Mouse (Mus musculus) megakaryocyte-erythroid progenitor cell, adult 5-6 weeks (primary cell): Measurements from ENCODE around the gene Wnt8b. TPM values are rescaled to one million over a fixed set of nuclear protein-coding genes. Genes with fewer than 3 reads are reported as not detected.

Source experiments
- ATAC-seq: replicated peaks from 2 replicates; pipeline ENCODE4 v1.8.0; 2016; ENCODE audit warnings: mild to moderate bottlenecking, inconsistent platforms; ENCODE audit not compliant: severe bottlenecking, poor library complexity, low FRiP score, low TSS enrichment
- total RNA-seq, 2 experiments: library from RNA; stranded (forward) in 1 of 2; stranded (reverse) in 1 of 2; fragments of 200-1000, 215-1000 nt in 1 of 2; fragments of >200 nt in 1 of 2; fragmentation: Nextera tagmentation in 1 of 2; gene quantifications; 2 replicates each; pipeline ENCODE4 v1.2.3; 2014 to 2017

Wnt8b gene
- total RNA-seq, 2 experiments from 2014 or later, result not detected

DNA sequence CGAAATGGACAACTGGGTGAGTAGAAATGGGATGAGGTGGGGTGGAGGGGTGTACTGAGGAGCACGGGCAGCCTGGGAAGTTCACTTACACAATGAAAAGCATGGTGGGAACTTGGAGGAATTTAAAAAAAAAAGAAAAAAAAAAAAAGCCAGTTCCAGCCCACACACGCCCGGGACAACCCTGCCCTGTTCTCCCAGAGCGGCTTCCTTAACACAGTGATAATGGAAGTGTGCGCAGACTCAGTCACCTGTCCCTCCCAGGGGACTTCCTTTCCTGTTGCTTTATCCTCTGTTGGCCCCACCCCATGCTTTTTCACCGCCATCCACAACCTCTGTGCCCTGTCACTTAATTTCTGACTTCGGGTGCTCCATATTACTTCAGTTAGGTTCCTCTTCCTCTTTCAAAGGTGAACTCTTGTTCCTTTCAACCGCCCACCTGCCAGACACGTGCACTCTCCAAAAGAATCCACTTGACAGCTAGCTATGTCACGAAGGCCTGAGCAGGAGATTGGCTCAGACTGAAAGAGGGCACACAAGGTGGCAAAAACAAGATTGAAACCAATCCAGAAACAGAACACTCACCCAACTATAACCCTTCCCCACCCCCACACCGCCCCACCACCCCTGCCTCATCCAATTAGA, 17.4 kb downstream of the Wnt8b start:
- no peak for ATAC-seq

- ATAC-seq, result no peak
Measured at GRCm38 (mm10) chr19:44511451-44512231, 18.4 kb downstream of the Wnt8b start.

- ATAC-seq, result no peak
Measured at GRCm38 (mm10) chr19:44512601-44513000, 19.3 kb downstream of the Wnt8b start.

DNA sequence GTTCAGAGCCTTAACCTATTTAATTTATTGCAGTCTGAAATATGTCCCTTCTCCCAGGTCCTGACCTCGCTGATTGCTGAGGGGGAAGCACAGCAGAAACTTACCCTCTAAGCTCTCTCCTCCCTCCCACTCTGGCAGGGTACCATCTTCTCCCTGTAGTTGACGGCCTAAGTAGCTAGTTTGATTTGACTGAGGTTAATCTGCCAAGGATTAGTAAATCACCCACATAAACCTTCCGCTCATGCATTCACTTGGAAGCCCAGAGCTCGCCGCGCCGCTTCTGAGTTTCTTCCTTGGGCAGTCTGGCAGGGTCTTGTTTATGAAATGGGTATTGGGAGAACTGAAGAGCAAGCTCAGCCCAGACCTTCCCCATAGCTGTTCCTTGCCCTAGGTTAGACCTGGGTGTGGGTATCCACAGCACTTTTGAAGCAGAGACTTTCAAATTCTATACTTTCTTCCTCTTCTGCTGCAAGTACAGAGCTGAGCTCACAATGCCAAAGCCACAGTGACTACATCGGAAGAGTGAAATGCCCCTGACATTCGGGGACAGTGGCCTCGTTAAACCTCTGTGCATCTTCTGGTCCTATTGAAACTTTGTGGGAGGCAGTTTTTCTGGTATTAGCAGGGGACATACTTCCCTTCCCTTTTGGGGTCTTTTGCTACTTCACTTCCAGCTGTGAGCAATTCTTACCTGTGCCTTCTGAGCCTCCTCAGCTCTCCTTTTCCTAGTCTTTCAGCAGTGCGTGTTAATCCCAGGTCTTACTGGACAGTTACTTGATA, 20.0 kb downstream of the Wnt8b start:
- ATAC-seq, result no peak

DNA sequence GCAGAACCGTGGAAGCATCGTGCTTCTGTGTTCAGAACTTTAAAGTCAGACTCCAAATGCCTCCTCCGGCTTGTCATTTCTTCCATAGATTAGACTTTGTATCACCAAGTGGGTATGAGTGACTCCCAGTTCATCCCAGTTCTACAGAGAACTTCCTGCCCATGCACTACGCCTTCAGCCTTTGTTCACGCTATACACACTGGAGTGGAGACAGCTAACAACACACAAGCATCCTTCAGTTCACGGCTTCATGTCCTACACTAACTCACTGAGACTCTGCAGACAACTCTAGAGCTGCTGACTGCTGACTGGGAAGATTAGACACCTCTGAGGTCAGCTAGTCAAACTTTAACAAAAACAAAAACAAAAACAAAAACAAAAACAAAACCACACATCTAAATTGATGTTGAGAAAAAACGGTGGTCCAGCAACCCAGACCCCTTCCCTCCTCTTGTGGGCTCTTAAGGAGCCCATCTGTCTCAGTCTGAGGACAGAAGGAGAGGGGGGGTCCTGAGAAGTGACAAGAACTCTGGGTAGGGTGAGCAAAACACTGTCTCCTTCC, 20.7 kb downstream of the Wnt8b start:
- no peak for ATAC-seq

DNA sequence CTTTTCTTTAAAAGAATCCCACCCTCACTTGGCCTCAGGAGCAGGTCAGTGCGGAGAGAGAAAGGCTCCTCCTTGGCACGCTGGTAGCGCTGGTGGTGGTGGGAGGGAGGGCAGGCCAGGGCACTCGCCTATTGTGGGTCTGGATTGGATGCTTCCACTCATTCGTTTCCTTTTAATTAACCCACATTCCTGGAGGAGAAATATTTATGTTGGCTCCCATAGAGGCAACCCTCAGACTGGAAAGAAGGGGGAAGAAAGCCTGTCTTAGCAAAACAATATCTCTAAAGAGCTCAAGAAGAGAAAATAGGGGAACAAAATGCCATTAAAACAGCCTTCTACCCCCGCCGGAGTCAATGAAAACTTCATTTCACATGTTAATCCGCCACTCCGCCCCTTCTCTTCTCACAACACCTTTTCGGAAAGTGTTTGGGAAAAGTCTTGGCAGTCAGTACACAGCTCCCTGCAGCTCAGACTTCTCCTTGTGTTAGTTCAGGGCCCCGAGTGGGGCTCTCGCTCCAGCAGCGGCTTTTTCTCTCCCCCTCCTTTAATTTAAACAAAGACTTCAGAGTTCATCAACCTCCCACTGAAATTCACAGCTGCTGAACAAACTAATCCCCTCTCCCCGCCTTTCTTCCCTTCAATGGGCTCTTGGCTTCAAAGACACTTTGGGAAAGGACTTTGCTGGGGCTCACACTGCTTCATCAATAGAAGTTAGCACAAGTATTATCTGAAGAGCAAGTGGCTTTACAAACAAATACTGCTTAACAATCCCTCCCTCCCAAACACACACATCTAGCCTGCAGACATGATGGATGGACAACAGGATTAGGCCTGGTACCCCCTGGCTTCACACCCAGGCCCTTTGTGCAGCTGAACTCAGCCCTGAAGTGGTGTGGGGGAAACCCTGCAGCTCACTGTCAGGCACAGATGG, 21.5 kb downstream of the Wnt8b start:
- ATAC-seq, result no peak

DNA sequence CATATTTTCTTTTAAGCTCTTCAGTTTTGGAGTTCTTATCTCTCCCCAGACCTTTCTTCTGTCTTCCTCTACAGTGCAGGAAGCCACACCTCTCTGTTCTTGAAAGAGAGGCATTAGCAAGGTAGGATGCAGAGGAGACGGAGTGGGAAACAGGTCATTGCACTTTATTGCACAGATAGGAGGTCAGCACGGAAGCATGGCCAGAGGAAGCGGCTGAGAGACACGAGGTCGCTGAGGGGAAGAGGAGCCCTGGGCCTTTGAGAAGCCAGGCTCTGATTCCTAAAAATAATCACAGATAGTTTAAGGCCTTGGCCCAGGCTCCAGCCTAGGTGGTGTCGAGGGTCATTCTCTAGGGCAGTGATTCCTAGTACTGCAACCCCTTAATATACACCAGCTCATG, 22.5 kb downstream of the Wnt8b start:
- no peak for ATAC-seq

- ATAC-seq, result no peak
Measured at GRCm38 (mm10) chr19:44517996-44518768, 24.9 kb downstream of the Wnt8b start.

DNA sequence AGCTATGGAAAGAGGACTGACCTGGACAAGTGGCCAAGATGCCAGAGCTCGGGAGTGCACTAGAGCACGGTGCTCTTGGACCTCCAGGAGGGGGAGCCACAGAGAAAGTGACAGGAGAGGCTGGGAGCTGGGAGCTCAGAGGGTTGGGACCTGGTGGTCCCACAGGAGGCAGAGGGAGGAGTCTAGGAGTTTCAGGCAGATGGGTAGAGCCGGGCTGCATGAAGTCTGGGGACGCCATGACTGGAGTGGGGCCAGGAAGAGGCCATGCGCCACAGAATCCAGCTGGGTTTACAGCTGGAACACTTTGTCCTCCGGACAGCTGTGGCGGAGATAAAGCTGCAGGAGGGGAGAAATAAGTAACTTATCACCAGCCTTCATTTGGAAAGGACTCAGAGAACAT, 25.9 kb downstream of the Wnt8b start:
- ATAC-seq, result peak; percentile 34; the same call in 1 of the 2 replicates

- no peak for ATAC-seq
Measured at GRCm38 (mm10) chr19:44525551-44526205, 32.4 kb downstream of the Wnt8b start.

- ATAC-seq, result no peak
Measured at GRCm38 (mm10) chr19:44530018-44530417, 36.7 kb downstream of the Wnt8b start.

DNA sequence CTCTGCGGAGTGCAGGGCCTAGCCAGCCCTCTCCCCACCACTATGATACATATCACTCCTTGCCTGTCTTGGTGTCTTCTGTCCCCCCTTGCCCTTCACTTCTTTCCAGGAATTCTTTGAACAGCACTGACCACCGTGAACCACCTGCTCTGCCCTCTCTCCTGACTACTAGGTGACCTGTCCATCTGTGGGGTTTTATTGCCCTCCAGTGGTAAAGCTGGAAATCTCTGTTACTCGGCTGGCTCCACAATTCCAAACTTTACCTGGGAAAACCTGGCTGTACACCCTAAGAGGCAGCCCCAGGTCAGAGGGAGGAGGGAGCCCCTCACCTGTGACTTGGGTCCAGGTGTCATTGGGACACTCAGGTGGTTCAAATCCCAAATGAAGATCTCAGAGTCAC, 42.1 kb downstream of the Wnt8b start:
- no peak for ATAC-seq

- no peak for ATAC-seq
Measured at GRCm38 (mm10) chr19:44537416-44537815, 44.1 kb downstream of the Wnt8b start.

GRCm38 (mm10) chr19:44542694-44543178, 49.5 kb downstream of the Wnt8b start:
- no peak for ATAC-seq

- no peak for ATAC-seq
Measured at GRCm38 (mm10) chr19:44544372-44544771, 51.1 kb downstream of the Wnt8b start.

DNA sequence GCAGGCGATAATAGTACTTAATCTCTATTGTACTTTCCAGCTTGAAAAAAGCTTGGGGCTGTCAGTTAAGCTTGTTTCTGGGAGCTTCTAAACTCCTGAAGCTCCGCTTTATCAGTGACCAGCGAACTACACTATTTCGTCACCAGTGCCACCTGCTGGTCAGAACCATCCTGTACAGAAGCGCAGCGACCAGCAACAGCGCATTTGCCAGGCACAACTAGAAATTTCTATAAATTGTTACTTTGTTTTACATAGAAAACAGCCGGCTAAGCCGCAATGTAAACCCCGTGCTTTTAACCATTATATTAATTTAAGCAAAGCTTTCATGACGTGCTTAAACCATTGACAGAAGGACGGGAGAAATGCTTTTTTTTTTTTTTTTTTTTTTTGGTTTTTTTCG, 51.5 kb downstream of the Wnt8b start:
- ATAC-seq, result peak; percentile 73

DNA sequence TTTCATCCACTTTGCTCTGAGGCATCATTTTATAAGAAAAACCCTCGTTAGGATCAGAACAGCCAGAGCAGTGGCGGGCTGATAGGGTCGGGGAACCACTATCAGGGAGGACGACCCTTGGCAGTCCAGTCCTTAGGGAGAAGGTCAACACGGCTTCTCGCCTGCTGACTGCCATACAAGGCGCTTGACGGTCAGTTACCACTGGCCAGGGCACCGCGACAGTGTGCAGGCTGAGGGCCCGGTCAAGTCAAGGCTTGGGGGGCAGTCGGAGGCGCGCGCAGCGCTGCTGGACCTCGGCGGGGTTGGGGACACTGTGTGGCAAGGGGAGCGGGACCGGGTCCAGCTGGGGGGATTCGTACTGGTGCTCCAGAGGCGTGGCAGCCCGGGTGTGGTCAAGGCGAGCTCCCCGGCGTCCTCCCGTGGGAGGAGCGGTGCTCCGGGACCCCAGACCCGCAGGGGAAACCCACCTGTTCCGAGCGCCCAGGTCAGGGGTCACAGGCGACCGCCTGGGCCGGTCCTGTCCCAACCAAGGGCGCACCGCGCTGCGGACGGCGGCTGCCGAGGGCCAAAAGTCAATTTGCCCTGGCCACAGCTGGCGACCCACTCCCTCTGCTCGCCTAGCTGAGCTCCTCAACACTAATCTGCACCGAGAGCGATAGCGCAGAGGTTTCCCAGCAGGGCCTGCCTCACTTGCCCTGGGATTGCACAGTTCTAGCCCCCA, 52.2 kb downstream of the Wnt8b start, which contains the start of gene Sec31b:
Gene Sec31b (minus strand): TSS at position 544 of the 721 bp plus-strand sequence.
- ATAC-seq, result peak; percentile 45
